Mouse (Mus musculus) embryonic facial prominence, embryonic 10.5 days (tissue): ENCODE data around the gene B830017H08Rik. TPM values are rescaled to one million over a fixed set of nuclear protein-coding genes. Genes with fewer than 3 reads are reported as not detected.

Source experiments
- DNase-seq: peaks from one replicate; pipeline ENCODE4 v3.0.0-alpha.2; 2017; ENCODE audit warnings: low spot score
- H3K27ac ChIP-seq: fragments of 300-500 bp; sonication (generic); replicated peaks from 2 replicates; pipeline ENCODE4 v1.5.1; 2016; ENCODE audit warnings: mild to moderate bottlenecking
- H3K27me3 ChIP-seq: fragments of 300-500 bp; sonication (generic); replicated peaks from 2 replicates; pipeline ENCODE4 v1.6.1; 2016; ENCODE audit warnings: low read depth, mild to moderate bottlenecking; ENCODE audit not compliant: poor library complexity, severe bottlenecking
- H3K36me3 ChIP-seq: fragments of 300-500 bp; sonication (generic); replicated peaks from 2 replicates; pipeline ENCODE4 v1.6.1; 2016; ENCODE audit warnings: mild to moderate bottlenecking, moderate library complexity
- H3K4me1 ChIP-seq: fragments of 300-500 bp; sonication (generic); 2 replicates; pipeline ENCODE4 v1.6.1; 2016
- H3K4me3 ChIP-seq: fragments of 300-500 bp; sonication (generic); 2 replicates; pipeline ENCODE4 v1.5.1; 2016; ENCODE audit warnings: mild to moderate bottlenecking, moderate library complexity
- H3K9me3 ChIP-seq: fragments of 300-500 bp; sonication (generic); 2 replicates; pipeline ENCODE4 v1.6.1; 2016; ENCODE audit warnings: mild to moderate bottlenecking
- WGBS: fragments of 180-500 bp; shearing (Covaris S2); methylation state at CpG from one replicate; pipeline ENCODE4 v1.1.7; 2016; 5-methylcytosine and 5-hydroxymethylcytosine counted together
- polyA plus RNA-seq: library from polyadenylated mRNA; unstranded; fragments of >200 nt; fragmentation: Nextera tagmentation; extraction: Ambion mirVana; gene quantifications from 2 replicates; pipeline ENCODE4 v1.2.1, GENCODE M21; 2016

The B830017H08Rik gene
- polyA plus RNA-seq, 1 experiment from 2014 or later = not detected

DNA sequence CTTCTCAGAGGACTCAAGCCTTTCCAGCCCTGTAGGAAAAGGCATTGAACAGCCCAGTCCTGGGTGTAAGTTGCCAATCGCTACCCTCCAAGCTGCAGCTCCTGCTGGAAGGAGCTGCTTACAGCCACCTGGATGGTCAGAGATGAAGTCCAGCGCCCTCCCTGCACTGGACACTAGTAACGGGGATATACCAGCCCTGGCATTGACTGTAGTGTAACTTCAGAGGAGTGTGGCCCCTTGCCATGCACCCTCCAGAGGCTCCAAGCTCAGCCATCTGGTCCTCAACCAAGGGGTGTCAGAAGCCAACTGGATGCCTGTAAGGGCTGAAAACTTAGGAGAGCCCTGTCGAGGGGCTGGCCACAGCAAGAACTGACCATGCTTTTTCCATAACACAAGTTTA, 7.1 kb downstream of the B830017H08Rik start:
- Histone ChIP-seq H3K4me3 (no peak overlapping the region), H3K27ac (no peak overlapping the region), H3K4me1 (no peaks in the 10 kb centered on the region), H3K36me3 (peaks cover 61% of the 10 kb centered on the region), H3K27me3 (peaks cover 33% of the 10 kb centered on the region), H3K9me3 (no peaks in the 10 kb centered on the region)
- 79% methylated on average over 4 of the region's 4 CpGs for WGBS
- no peak for DNase-seq

DNA sequence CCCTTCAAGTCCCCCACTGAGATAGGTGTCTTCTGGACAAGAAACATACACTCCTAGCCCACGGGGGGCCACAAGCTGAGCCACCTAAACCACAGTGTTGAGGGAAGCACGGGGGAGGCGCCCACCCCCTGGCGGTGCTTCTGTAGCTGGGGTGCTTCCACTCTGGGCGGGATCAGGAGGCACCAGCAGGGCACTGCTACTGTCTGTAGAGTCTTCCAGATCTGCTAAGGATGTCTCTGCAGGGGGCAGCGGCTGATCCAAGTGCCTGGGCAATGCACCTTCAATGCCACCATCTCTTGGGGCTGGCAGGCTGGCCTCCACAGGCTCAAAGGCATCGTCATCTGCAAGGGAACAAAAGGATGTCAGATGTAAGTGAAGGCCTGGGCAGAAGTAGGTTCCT, 9.5 kb downstream of the B830017H08Rik start:
- Histone ChIP-seq H3K4me1 (no peaks in the 10 kb centered on the region), H3K9me3 (no peaks in the 10 kb centered on the region), H3K36me3 (peaks cover 86% of the 10 kb centered on the region), H3K4me3 (no peak overlapping the region), H3K27me3 (peaks cover 8% of the 10 kb centered on the region), H3K27ac (no peak overlapping the region)
- WGBS = 94% methylated on average over 7 of the region's 7 CpGs
- no peak for DNase-seq

DNA sequence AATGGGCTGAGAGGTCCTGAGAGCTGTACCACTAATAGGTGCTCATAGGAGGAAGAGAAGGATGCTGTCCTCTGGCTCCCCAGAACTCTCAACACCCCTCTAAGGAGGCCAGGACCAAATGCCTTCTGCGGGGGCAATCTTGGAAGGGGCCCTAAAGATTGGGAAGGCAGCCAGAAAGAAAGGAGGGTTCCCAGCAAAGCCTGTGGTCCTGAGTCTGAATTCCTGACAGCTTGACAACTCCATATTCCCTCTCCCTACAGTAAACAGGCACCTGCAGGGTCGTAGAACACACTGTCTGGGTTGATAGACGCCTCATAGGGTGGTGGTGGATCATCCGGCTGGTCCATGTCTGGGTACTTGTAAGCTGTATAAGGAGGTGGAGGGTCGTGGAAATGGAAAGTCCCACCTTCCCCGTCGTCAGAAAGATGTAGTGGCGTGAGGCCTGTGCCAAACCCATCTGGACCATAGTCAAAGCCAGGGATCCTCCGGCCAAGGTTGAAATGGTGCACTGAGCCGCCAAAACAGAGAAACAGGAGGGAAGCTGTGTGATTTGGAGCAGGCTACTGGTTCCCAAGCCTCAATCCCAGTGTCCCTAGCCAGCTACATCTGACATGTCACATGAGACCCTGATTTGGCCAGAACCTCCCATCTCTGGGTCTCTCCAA, 10.9 kb downstream of the B830017H08Rik start:
- H3K4me1 ChIP-seq = no peaks in the 10 kb centered on the region
- H3K27ac ChIP-seq = no peak overlapping the region
- no peaks in the 10 kb centered on the region for H3K9me3 ChIP-seq
- WGBS = 92% methylated on average over 10 of the region's 10 CpGs
- no peak for DNase-seq
- peaks cover 95% of the 10 kb centered on the region for H3K36me3 ChIP-seq
- H3K4me3 ChIP-seq = no peak overlapping the region
- H3K27me3 ChIP-seq = no peaks in the 10 kb centered on the region

DNA sequence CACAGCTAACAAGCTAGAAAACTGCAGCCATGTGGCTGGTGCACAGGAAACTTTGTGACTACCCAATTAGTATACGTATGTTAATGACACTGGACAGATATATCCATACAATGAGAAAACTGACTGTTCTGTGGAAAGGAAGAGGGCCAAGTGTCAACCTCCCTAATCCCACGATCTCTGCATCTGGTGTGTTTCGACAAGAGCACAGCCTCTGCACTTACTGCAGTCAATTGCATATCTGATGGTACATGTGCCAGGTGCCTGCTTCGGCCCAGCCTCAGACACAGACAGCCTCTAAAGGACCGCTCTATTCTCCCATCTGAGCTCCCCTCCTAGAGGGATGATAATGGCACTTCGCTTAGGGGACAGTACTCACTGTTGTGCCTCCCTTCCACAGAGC, 15.5 kb downstream of the B830017H08Rik start:
- Histone ChIP-seq H3K27ac (no peak overlapping the region), H3K27me3 (no peaks in the 10 kb centered on the region), H3K4me1 (no peaks in the 10 kb centered on the region), H3K36me3 (peaks cover 98% of the 10 kb centered on the region), H3K4me3 (no peak overlapping the region), H3K9me3 (no peaks in the 10 kb centered on the region)
- WGBS = 94% methylated on average over 6 of the region's 6 CpGs
- no peak for DNase-seq

DNA sequence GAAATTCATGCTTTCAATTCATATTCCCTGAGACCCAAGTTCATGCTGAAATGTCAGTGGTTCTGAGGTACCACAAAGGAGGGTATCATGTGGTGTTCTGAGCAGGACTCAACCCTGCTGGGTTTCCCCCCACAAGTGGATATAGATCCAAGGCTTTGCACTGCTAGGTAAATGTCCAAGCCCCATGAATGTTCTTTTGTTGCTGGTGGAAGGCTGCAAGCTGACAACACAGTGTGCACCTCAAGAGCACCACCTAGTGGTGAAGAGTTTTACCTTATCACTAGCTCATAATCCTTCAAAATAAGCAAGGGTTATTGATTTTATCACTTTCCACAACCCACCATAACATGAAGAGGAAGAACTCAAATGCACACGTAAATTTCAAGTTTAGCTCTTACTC, 16.0 kb downstream of the B830017H08Rik start:
- Histone ChIP-seq H3K36me3 (peaks cover 98% of the 10 kb centered on the region), H3K27me3 (no peaks in the 10 kb centered on the region), H3K27ac (no peak overlapping the region), H3K4me3 (no peak overlapping the region), H3K4me1 (no peaks in the 10 kb centered on the region), H3K9me3 (no peaks in the 10 kb centered on the region)
- DNase-seq = no peak
- 31% methylated on average over 1 of the region's 1 CpGs for WGBS

DNA sequence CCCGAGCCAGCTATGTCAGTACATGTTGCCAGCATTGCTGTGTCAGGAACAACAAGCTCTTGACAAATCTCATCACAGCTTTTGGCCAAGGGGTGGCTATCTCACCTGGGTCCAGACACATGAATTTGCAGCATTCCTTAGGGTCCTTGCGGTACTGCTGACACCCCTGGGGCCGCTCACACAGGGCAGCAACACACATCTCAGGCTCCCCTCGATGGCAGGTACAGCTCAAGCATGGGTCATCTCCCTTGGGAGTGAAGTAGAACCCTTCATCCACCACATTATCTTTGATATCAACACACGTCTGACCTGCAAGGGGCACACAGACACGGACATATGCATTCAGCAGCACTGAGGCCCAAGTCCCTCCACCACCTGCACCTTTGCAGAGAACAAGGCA, 16.6 kb downstream of the B830017H08Rik start:
- Histone ChIP-seq H3K27ac (no peak overlapping the region), H3K4me1 (no peaks in the 10 kb centered on the region), H3K9me3 (no peaks in the 10 kb centered on the region), H3K27me3 (no peaks in the 10 kb centered on the region), H3K4me3 (no peak overlapping the region), H3K36me3 (peaks cover 98% of the 10 kb centered on the region)
- WGBS = 85% methylated on average over 6 of the region's 6 CpGs
- no peak for DNase-seq

DNA sequence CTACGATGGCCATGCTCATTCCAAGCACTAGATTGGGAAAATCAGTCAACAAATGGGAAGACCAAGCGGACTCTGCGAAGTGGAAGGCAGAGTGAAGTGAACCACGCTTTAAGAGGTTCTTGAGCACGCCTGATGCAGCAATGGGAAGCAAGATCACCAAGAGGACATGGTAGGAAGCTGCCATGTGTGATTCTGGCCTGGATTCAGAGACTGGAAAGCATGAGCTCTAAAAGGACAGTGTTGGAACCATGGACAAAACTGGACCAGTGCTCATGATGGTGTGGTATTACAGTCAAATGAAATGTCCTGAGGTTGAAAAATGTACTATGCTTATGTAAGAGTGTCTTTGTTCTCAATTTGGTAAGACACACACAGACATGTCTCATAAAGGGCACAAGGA, 18.4 kb downstream of the B830017H08Rik start:
- Histone ChIP-seq H3K27me3 (no peaks in the 10 kb centered on the region), H3K9me3 (no peaks in the 10 kb centered on the region), H3K36me3 (peaks cover 97% of the 10 kb centered on the region), H3K4me3 (no peak overlapping the region), H3K4me1 (no peaks in the 10 kb centered on the region), H3K27ac (no peak overlapping the region)
- WGBS = 96% methylated on average over 5 of the region's 5 CpGs
- DNase-seq = no peak

DNA sequence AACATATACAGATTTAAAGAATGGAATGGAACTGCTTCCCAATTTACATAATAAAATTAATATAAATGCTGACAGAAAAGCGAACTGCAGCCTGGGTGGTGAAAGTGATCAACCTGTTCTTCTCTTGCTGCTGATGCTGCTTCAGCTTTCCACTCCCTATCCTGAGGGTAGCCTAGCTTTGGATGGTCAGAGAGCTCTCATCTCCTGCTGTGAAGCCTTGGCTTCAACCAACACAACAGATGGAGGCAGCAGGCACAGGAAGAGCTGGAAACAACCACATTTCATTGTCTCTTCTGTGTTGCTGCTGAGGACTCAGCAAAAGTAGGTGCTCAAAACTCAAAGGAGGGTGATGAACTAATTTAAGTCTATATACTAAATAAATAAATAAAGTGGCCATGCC, 18.9 kb downstream of the B830017H08Rik start:
- 96% methylated on average over 1 of the region's 1 CpGs for WGBS
- H3K36me3 ChIP-seq = peaks cover 97% of the 10 kb centered on the region
- no peak for DNase-seq

DNA sequence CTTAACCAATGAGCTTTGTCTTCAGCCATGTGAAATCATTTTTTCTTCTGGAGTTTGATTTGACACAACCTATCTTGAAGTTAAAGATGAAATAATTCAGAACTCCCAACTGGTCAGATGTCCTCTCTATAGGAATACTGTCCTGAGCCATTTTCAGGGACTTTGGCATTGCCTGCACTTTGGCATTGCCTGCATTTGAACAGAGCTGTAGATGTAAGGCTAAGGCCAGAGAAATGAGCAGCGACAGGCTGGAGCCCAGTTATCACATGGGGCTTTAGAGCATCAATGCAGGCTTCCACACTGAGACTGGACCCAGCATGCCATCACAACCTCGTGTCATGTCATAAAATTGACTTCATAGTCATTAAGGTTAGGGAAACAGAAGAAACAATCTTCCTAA, 20.3 kb downstream of the B830017H08Rik start:
- DNase-seq = no peak
- 90% methylated on average over 2 of the region's 2 CpGs for WGBS
- Histone ChIP-seq H3K27ac (no peak overlapping the region), H3K9me3 (no peaks in the 10 kb centered on the region), H3K4me1 (no peaks in the 10 kb centered on the region), H3K36me3 (peaks cover 97% of the 10 kb centered on the region), H3K27me3 (no peaks in the 10 kb centered on the region), H3K4me3 (no peak overlapping the region)

More for the DNA sequence above, 18.9 kb downstream of the B830017H08Rik start:
- H3K4me1 ChIP-seq = no peaks in the 10 kb centered on the region
- H3K27ac ChIP-seq = no peak overlapping the region
- H3K9me3 ChIP-seq = no peaks in the 10 kb centered on the region
- no peaks in the 10 kb centered on the region for H3K27me3 ChIP-seq
- no peak overlapping the region for H3K4me3 ChIP-seq

DNA sequence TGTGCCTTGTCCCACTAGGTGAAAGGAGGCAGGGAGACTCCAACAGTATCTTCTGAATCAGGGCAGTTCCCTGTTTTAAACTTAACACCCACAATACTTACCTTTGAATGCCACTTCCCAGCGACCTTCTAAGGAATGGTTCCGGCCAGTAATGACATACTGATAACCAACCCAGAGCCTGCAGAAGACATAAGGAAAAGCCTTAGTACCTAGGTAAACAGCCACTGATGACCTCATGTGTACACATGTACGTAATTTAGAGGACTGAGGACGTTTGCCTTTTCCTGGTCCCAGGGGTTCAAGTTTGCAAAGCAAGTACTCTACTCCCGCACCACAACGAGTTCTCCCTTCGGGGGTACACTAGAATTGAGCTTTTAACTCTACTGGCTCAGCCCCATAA, 24.2 kb downstream of the B830017H08Rik start:
- 92% methylated on average over 7 of the region's 7 CpGs for WGBS
- peaks cover 96% of the 10 kb centered on the region for H3K36me3 ChIP-seq
- H3K9me3 ChIP-seq = no peaks in the 10 kb centered on the region
- no peak overlapping the region for H3K27ac ChIP-seq
- no peak for DNase-seq
- H3K4me3 ChIP-seq = no peak overlapping the region
- H3K27me3 ChIP-seq = no peaks in the 10 kb centered on the region
- H3K4me1 ChIP-seq = no peaks in the 10 kb centered on the region

DNA sequence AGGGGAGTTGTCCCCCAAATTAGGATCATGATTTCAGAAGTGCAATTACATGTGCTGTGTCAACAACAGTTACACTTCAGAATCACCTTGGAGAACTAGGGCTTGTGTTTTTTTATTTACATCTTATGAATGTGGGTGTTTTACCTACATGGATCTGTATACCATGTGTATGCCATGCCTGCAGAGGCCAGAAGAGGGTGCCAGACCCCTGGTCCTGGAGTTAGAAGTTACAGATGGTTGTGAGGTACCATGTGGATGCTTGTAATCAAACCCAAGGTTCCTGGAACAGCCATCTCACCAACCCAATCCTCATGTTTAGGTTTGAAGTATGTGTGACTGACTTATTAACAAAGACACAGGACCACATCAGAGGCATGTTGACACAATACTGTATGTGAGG, 25.7 kb downstream of the B830017H08Rik start:
- peak; percentile 40 for DNase-seq
- Histone ChIP-seq H3K27me3 (no peaks in the 10 kb centered on the region), H3K27ac (no peak overlapping the region), H3K4me3 (no peak overlapping the region), H3K4me1 (no peaks in the 10 kb centered on the region), H3K9me3 (no peaks in the 10 kb centered on the region), H3K36me3 (peaks cover 91% of the 10 kb centered on the region)

DNA sequence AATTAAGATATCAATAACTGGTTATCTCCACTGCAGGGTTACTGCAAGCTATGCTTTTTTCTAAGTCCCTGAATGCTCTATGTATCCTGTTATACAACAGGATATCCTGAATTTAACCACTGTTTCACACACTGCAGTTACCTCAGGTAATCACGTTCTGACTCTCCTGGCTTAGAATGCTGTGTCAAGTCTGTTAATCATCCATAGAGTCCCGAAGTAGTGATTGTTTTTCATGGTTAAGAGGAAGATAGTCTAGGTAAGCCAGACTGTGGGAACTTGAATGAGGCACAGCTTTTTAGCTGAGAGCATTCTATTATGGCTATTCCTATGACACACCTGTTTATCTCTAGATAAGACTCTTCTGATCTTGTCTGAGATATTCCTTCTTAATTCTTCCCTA, 32.4 kb downstream of the B830017H08Rik start:
- no peak for DNase-seq
- no peaks in the 10 kb centered on the region for H3K9me3 ChIP-seq
- 89% methylated on average over 2 of the region's 2 CpGs for WGBS
- no peak overlapping the region for H3K4me3 ChIP-seq
- H3K27ac ChIP-seq = no peak overlapping the region
- no peaks in the 10 kb centered on the region for H3K27me3 ChIP-seq
- H3K36me3 ChIP-seq = peaks cover 83% of the 10 kb centered on the region
- H3K4me1 ChIP-seq = no peaks in the 10 kb centered on the region

DNA sequence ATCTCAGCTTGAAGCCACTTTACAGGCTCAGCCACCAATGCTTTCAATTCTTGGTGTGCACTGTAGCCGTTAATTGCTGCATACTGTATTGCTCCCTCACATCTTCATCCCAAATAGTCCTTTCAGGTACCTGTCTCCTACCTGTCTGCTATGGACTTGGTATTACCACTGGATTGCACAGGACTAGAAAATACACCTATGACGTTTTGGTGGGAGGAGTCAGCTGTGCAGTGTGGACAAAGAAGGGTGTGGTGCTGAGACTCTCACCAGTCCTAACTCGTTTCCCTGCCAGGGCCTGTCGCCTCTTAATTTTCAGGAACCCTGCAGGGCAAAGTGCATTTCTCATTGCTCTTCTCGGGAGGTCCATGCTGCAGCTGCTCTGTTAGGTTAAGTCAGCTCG, 32.8 kb downstream of the B830017H08Rik start:
- WGBS = 77% methylated on average over 6 of the region's 6 CpGs
- Histone ChIP-seq H3K9me3 (no peaks in the 10 kb centered on the region), H3K4me3 (no peak overlapping the region), H3K4me1 (no peaks in the 10 kb centered on the region), H3K36me3 (peaks cover 83% of the 10 kb centered on the region), H3K27ac (no peak overlapping the region), H3K27me3 (no peaks in the 10 kb centered on the region)
- DNase-seq = no peak
